Mouse (Mus musculus) cerebellum, adult 11 months (tissue): ENCODE results near the gene Grip2.

Source experiments
- DNase-seq: peaks from one replicate; pipeline ENCODE4 v3.0.0; 2022

Gene Grip2

DNA sequence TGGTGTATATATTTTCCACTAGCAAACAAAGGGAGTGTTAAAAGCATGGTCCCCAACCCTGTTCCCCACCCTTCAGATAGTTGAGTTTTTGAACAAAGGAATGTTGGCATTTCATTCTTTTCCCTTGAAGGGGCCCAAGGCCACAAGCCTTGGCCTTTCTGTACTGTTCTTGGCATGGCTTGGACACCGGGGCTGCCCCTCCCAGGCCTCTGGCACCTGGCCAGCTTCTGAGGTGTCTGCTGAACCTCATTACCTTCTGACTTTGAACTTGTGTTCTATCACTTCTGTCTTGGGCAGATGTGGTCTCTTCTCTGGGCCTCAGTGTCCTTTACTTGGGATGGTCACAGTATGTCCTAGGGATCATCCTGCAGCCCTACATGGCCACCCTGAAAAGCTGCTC lies 99.7 kb downstream of the Grip2 start:
- no peak for DNase-seq

GRCm38 (mm10) chr6:91721215-91721701 lies 105.8 kb downstream of the Grip2 start:
- DNase-seq, result no peak

DNA sequence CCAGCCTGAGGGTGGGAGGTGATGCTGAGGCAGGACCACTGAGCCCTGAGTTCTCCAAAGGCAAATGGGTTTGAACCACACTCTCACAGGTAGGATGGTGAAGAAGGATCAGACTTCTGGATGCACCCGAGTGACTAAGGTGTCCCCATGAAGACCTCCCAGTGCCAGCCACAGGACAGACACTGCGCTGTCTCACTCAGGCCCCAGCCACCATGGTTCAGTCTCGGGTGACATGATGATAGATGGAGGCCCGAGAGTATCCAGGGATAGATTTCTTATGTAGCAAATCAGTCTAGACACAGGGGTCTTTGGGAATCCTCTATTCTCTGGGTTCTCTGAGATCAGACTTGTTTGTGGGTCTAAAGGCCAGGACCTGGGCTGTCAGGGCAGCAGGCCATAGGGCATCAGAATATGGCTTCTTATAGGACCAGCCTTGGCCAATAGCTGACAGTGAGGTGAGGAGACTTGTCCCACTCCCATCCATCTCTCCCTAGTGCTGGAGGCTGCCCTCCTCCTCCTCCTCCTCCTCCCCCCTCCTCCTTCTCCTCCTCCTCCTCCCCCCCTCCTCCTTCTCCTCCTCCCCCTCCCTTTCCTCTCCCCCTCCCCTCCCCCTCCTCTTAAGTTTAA lies 106.3 kb downstream of the Grip2 start:
- no peak for DNase-seq

GRCm38 (mm10) chr6:91719865-91720533 lies 107.1 kb downstream of the Grip2 start:
- no peak for DNase-seq

- DNase-seq, result no peak
These were observed 107.9 kb downstream of the Grip2 start for GRCm38 (mm10) chr6:91719042-91719747.

DNA sequence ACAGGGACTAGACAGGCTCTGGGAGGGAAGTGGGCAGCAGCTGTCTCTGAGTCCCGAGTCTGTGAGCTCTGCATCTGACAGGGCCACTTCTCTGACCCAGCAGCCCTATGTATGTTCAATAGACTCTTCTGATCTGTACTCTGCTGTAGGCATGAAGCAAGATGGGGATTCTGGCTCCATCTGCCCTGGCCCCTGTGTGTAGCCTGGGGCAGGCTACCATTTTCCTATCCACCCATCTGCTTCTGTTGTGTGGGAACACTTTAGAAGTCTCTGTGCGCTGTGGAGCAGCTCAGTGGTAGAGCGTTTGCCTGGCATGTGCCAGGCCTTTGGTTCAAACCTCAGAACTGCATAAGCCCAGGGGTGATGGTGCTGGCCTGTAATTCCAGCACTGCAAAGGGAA lies 108.4 kb downstream of the Grip2 start:
- no peak for DNase-seq

GRCm38 (mm10) chr6:91718067-91718466 lies 109.0 kb downstream of the Grip2 start:
- no peak for DNase-seq

GRCm38 (mm10) chr6:91715988-91716810 lies 110.9 kb downstream of the Grip2 start:
- no peak for DNase-seq

DNA sequence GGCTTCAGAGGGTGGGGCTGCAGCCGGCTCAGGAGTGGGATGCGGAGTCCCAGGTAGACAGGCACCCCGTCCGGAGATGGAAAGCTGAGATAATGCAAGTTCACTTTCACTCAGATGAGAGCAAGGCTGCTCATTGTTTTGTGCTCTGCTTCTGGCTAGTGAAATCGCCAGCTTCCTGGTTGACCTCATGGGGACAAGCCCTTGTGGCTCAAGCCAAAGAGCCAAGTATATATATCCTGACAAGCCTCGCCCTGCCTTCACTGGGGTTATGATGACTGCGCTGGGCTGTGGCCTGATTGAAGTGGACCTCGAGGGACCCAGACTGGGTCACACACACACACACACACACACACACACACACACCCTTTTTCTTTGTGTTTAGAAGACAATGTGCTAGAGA lies 112.0 kb downstream of the Grip2 start:
- no peak for DNase-seq

- no peak for DNase-seq
These were observed 113.6 kb downstream of the Grip2 start for GRCm38 (mm10) chr6:91713370-91713896.

- DNase-seq, result no peak
These were observed 114.2 kb downstream of the Grip2 start for GRCm38 (mm10) chr6:91712855-91713331.

DNA sequence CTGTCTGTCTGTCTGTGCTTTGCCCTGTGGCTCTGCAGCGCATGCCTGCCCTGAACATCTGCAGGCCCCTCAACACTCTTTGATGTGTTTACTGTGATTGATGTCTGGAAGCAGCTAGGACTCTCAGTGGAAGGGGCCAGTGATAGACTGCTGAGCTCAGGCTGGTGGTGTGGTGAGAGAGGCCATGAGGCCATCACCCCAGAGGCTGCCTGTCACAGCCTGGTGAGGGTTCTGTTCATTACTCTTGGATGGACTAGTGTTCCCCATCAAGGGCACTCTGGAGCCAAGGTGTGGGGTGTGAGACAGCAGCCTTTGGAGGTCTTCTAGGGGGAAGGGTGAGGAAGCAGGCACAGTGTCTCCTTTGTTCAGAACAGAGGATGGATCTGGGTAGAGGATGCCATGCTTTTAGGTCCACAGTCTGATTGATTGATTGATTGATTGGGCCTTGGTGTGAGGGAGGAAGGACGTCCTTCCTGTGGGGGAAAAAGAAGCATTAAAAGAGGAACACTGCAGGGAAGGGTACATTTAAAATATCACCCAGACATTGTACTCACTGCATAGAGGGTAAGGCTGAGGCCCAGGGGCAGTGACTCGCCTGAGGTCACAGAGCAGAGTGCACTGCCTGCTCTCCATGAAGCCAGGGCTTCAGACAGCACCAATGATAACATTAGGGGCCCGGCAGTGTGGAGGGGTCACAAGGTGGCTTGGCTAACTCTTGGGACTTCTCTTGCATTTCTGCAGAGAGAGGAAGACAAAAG lies 114.8 kb downstream of the Grip2 start:
- DNase-seq, result no peak
